Mouse (Mus musculus): Measurements from ENCODE around the gene Arhgap10. TPM values are rescaled to one million over a fixed set of nuclear protein-coding genes. Genes with fewer than 3 reads are reported as not detected.
A peak's percentile ranks its signal among the peaks of the same experiment; 100 is the strongest.

The Arhgap10 gene
- total RNA-seq, 1 experiment from 2014 or later = 11.5 TPM

- no peak for ATAC-seq (replicated peaks; ENCODE audit: insufficient number of reproducible peaks, low FRiP score, low TSS enrichment, poor library complexity, severe bottlenecking)
Observed at GRCm38 (mm10) chr8:77491231-77491923, 26.4 kb downstream of the Arhgap10 start.

GRCm38 (mm10) chr8:77490095-77490781, 27.5 kb downstream of the Arhgap10 start:
- no peak for ATAC-seq (replicated peaks; ENCODE audit: insufficient number of reproducible peaks, low FRiP score, low TSS enrichment, poor library complexity, severe bottlenecking)

GRCm38 (mm10) chr8:77489235-77489634, 28.5 kb downstream of the Arhgap10 start:
- ATAC-seq (replicated peaks; ENCODE audit: insufficient number of reproducible peaks, low FRiP score, low TSS enrichment, poor library complexity, severe bottlenecking) = no peak

DNA sequence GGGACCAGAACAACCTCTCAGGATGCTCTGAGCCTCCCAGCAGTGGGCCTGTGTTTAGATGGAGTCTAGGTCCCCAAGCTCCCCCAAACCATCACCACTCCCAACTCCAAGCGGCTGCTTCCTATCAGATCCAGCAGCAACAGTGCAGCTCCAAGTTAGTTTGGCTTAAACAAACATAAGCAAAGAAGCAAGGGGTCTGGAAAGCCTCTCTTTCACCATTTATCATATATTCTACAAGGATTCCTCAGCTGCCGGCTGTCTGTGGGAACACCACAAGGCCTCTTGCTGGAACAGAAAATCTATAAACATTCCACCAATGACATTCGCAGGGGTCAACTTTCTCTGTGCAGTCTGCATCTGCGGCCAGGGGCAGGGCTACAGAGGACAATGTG, 29.5 kb downstream of the Arhgap10 start:
- no peak for ATAC-seq (replicated peaks; ENCODE audit: insufficient number of reproducible peaks, low FRiP score, low TSS enrichment, poor library complexity, severe bottlenecking)

- ATAC-seq (replicated peaks; ENCODE audit: insufficient number of reproducible peaks, low FRiP score, low TSS enrichment, poor library complexity, severe bottlenecking) = no peak
Observed at GRCm38 (mm10) chr8:77487590-77488214, 30.1 kb downstream of the Arhgap10 start.

- no peak for ATAC-seq (replicated peaks; ENCODE audit: insufficient number of reproducible peaks, low FRiP score, low TSS enrichment, poor library complexity, severe bottlenecking)
Observed at GRCm38 (mm10) chr8:77486749-77487148, 31.0 kb downstream of the Arhgap10 start.

- ATAC-seq (replicated peaks; ENCODE audit: insufficient number of reproducible peaks, low FRiP score, low TSS enrichment, poor library complexity, severe bottlenecking) = no peak
Observed at GRCm38 (mm10) chr8:77484817-77485216, 32.9 kb downstream of the Arhgap10 start.

DNA sequence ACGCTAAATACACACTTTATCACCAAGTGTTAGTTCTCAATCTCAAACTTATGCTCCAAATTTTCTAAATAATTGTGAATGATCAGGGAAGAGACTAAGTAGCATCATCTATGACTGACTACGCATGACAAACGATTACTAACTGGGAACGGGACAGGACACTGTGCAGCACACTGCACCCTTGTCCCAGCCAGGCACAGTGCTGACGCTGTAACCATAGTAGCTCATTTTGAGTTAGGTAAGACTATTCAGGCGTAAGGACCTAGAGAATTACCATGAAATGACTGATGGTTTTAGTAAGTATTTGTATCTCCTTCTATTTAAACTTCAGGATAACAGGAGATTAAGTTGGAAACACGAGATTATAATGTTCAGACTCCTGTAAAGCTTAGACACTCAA, 33.5 kb downstream of the Arhgap10 start:
- no peak for ATAC-seq (replicated peaks; ENCODE audit: insufficient number of reproducible peaks, low FRiP score, low TSS enrichment, poor library complexity, severe bottlenecking)

GRCm38 (mm10) chr8:77483676-77484075, 34.1 kb downstream of the Arhgap10 start:
- ATAC-seq (replicated peaks; ENCODE audit: insufficient number of reproducible peaks, low FRiP score, low TSS enrichment, poor library complexity, severe bottlenecking) = peak; percentile 81

DNA sequence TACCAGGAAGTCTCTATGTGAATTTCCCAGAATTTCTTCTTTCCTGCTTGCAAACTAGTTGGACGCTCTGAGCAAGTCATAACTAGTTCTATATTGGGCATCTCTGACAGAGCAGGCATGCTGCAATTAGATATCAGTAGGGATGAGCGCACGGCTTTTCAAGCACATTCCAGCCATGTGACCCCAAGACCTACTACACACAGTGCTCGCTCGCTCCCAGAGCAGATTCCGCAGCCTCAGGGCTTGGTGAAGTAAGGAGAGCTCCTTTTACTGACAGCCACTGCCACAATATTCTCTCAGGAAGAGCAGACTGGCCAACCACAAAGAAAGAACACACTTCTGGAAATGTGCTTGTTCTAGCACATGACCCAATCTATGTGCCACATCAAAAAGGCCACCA, 36.0 kb downstream of the Arhgap10 start:
- ATAC-seq (replicated peaks; ENCODE audit: insufficient number of reproducible peaks, low FRiP score, low TSS enrichment, poor library complexity, severe bottlenecking) = no peak

DNA sequence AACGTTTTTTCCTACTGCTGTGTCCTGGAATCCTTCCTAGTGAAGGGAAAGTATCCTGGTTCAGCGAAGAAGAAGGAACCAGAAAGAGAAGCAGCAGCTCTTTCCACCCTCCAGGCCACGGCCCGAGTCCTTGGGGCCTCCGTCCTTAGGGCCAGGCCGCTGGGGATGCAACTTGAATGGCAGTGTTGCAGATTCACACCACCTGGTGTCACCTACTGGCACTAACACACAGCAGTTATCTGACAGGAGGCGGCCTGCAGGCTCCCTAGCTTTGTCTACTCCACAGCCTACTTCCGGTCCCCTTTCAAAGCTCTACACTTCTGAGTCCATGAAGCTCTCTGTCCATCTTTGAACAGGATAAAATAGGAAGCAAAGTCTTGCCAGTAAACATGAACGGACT, 37.8 kb downstream of the Arhgap10 start:
- no peak for ATAC-seq (replicated peaks; ENCODE audit: insufficient number of reproducible peaks, low FRiP score, low TSS enrichment, poor library complexity, severe bottlenecking)

DNA sequence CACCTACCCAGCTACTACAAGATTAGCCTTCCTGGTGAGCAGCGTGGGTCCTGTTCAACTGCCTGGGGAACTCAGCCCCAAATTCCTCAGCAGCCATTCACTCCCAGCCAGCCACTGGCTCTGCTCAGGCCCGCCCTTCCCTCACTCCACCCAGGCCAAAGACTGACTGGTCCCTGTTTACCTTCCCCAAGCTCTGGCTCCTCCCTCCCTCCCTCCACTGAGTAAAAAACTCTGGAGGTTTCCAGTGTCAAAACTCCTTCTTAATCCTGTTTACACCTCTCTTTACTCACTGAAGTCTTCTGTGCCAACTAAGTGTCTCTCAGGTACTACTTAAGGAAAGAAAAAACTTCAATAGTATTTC, 38.9 kb downstream of the Arhgap10 start:
- no peak for ATAC-seq (replicated peaks; ENCODE audit: insufficient number of reproducible peaks, low FRiP score, low TSS enrichment, poor library complexity, severe bottlenecking)

DNA sequence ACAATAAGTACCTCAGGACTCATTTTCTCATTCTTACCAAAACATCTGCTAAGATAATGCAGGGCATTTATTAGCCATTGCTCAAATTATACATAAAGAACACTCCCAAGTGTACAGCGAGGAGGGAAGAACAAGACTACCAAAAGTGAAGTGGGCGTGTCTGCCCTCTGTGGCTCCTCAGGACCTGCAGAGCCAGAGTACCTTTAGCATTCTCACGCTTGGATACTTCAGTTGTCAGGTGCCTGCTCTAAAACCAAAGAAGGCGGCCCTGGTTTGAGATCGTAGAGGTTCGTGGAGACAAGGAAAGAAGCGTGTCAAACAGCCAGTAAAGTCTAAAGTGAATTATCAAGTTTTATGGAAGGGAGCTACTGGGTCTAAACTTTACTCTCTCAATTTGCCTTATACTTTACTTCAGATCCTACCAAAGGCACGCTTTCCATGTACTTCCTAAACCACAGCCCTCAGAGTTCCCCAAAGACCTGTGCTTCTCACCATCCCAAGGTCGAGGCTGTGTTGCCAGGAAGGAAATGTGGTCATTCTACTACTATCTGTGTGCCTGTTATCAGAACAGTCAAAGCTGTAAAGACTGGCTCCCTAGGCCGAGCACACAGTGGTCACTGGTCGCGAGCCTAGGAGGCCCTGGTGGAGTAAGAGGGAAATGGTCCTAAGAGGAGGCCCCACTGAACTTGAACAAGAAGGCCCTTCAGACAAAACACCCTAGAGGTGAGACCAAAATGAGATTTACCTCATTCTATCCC, 39.4 kb downstream of the Arhgap10 start:
- ATAC-seq (replicated peaks; ENCODE audit: insufficient number of reproducible peaks, low FRiP score, low TSS enrichment, poor library complexity, severe bottlenecking) = no peak

DNA sequence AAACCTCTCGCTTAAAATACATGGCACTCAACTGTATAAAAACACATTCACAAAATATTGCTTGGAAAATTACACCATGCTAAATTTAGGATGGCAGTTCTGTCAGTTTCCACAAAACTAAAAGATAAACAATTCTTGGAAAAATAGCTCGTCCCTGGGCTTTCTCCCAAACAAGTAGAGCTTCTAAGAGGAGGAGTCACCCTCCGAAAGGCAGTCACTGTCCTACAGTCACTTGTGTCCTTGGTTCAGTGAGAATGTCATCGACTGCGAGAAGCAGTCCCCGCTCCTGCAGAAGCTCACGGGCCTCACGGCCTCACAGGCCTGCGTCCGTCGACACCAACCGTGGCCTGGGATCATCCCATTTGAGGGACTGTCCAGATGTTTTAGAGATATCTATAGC, 40.1 kb downstream of the Arhgap10 start:
- ATAC-seq (replicated peaks; ENCODE audit: insufficient number of reproducible peaks, low FRiP score, low TSS enrichment, poor library complexity, severe bottlenecking) = no peak

- ATAC-seq (replicated peaks; ENCODE audit: insufficient number of reproducible peaks, low FRiP score, low TSS enrichment, poor library complexity, severe bottlenecking) = no peak
Observed at GRCm38 (mm10) chr8:77474614-77475013, 43.1 kb downstream of the Arhgap10 start.

- ATAC-seq (replicated peaks; ENCODE audit: insufficient number of reproducible peaks, low FRiP score, low TSS enrichment, poor library complexity, severe bottlenecking) = no peak
Observed at GRCm38 (mm10) chr8:77473773-77474172, 44.0 kb downstream of the Arhgap10 start.

- no peak for ATAC-seq (replicated peaks; ENCODE audit: insufficient number of reproducible peaks, low FRiP score, low TSS enrichment, poor library complexity, severe bottlenecking)
Observed at GRCm38 (mm10) chr8:77473373-77473772, 44.4 kb downstream of the Arhgap10 start.

DNA sequence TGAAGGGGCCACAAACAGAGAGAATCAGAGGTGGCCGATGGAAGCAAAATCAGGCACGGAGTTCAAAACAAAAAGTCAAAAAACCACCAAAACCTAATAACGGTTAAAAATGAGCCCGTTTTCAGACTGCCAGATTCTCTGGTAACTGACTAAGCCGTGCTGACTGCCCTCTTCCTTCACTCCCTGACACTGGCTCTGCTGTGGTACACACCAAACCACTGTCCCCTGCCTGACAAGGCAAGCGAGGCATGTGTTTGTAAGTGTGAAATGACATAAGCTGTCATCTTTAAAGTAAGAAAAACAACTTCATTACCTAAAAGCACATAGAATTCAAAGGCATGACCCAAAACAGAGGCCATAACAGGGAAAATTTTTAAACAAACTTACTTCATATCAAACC, 56.4 kb downstream of the Arhgap10 start:
- no peak; the same call in 1 of the 2 replicates for ATAC-seq (replicated peaks; ENCODE audit: insufficient number of reproducible peaks, low FRiP score, low TSS enrichment, poor library complexity, severe bottlenecking)

- ATAC-seq (replicated peaks; ENCODE audit: insufficient number of reproducible peaks, low FRiP score, low TSS enrichment, poor library complexity, severe bottlenecking) = no peak
Observed at GRCm38 (mm10) chr8:77460363-77460762, 57.4 kb downstream of the Arhgap10 start.
